Mouse (Mus musculus) T-cell, adult 2 months (primary cell): ENCODE measurements around the gene Dusp7.

ENCODE experiments used
- DNase-seq: peaks from one replicate; pipeline ENCODE4 v3.0.0; 2022; ENCODE audit warnings: low spot score

The Dusp7 gene

GRCm38 (mm10) chr9:106368112-106368717, at the start of gene Dusp7:
TSS of gene Dusp7 (plus strand) at chr9:106368632.
- peak; percentile 59 for DNase-seq

GRCm38 (mm10) chr9:106319095-106319494, 49.3 kb upstream of the Dusp7 start:
- DNase-seq: no peak

- no peak for DNase-seq
Measured at GRCm38 (mm10) chr9:106322497-106322896, 45.9 kb upstream of the Dusp7 start.

- no peak for DNase-seq
Measured at GRCm38 (mm10) chr9:106326241-106326640, 42.2 kb upstream of the Dusp7 start.

- DNase-seq: no peak
Measured at GRCm38 (mm10) chr9:106327125-106327809, 41.2 kb upstream of the Dusp7 start.

GRCm38 (mm10) chr9:106328068-106328610, 40.3 kb upstream of the Dusp7 start:
- no peak for DNase-seq

- no peak for DNase-seq
Measured at GRCm38 (mm10) chr9:106328772-106329511, 39.5 kb upstream of the Dusp7 start.

GRCm38 (mm10) chr9:106332746-106333145, 35.7 kb upstream of the Dusp7 start:
- no peak for DNase-seq

- DNase-seq: no peak
Measured at GRCm38 (mm10) chr9:106337620-106338019, 30.8 kb upstream of the Dusp7 start.

GRCm38 (mm10) chr9:106338462-106339172, 29.8 kb upstream of the Dusp7 start:
- DNase-seq: no peak

- DNase-seq: no peak
Measured at GRCm38 (mm10) chr9:106339173-106339558, 29.3 kb upstream of the Dusp7 start.

GRCm38 (mm10) chr9:106339730-106340129, 28.7 kb upstream of the Dusp7 start:
- no peak for DNase-seq

- DNase-seq: no peak
Measured at GRCm38 (mm10) chr9:106340501-106341312, 27.7 kb upstream of the Dusp7 start.

GRCm38 (mm10) chr9:106341313-106341686, 27.1 kb upstream of the Dusp7 start:
- no peak for DNase-seq

- no peak for DNase-seq
Measured at GRCm38 (mm10) chr9:106342573-106342972, 25.9 kb upstream of the Dusp7 start.

GRCm38 (mm10) chr9:106345167-106345566, 23.3 kb upstream of the Dusp7 start:
- DNase-seq: no peak

GRCm38 (mm10) chr9:106345630-106346029, 22.8 kb upstream of the Dusp7 start:
- no peak for DNase-seq

- DNase-seq: no peak
Measured at GRCm38 (mm10) chr9:106348281-106348680, 20.2 kb upstream of the Dusp7 start.

GRCm38 (mm10) chr9:106349075-106349474, 19.4 kb upstream of the Dusp7 start:
- DNase-seq: peak; percentile 47

GRCm38 (mm10) chr9:106351178-106351577, 17.3 kb upstream of the Dusp7 start:
- no peak for DNase-seq

GRCm38 (mm10) chr9:106353779-106354178, 14.7 kb upstream of the Dusp7 start:
- no peak for DNase-seq
